In the genomic region with DNA sequence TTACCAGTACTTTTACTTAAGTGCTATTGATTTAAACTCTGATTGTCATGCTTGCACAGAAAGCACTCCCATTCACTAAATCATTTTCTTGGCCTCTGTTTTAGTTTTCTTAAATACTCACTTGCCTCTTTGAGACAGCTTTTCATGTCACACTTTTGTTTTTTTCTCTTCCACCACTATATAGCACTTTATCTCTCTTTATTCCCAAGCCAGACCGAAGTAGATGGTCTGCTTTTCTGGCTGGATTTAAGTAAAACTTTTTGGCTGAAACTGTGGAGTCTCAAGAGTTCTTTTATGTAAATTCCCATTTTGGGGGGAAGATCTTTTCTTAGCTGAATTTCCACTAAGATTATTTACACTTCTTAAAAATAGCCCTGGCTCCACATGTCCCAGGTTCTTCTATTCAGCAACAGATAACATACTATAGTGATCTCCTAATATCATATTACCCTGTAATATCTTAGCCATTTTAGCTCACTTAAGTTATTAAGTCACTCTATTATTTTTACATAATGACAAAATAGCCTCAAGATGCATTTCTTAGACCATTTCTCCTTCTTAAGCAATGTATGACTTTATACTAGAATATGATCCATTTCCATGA, we compare ENCODE assay signal across 25 mouse cellular contexts.
"Had no signal": no experiment of that assay in that cellular context is flagged by ENCODE, and none has a peak within 500 bp of the region (broad histone marks: within the 10 kb centered on the region; RNA-seq: fewer than 3 reads in every experiment).

No protein-coding gene starts in this region.

- H3K27me3 ChIP-seq: heart, embryonic 12.5 days; hindbrain, embryonic 12.5 days; intestine, embryonic 15.5 days; limb, embryonic 12.5 days had no signal

- H3K4me2 ChIP-seq: heart, embryonic 12.5 days; hindbrain, embryonic 12.5 days; hindbrain, embryonic 14.5 days; intestine, embryonic 15.5 days; limb, embryonic 12.5 days had no signal

- H3K9ac ChIP-seq: heart, embryonic 12.5 days; hindbrain, embryonic 12.5 days; hindbrain, embryonic 14.5 days; intestine, embryonic 15.5 days; limb, embryonic 12.5 days had no signal

- H3K36me3 ChIP-seq: heart, embryonic 10.5 days; heart, embryonic 12.5 days; hindbrain, embryonic 10.5 days; hindbrain, embryonic 12.5 days; intestine, embryonic 15.5 days; limb, embryonic 10.5 days; limb, embryonic 12.5 days had no signal

- H3K4me3 ChIP-seq: gastrocnemius, adult 2 months; heart, embryonic 10.5 days; heart, embryonic 12.5 days; hindbrain, embryonic 10.5 days; hindbrain, embryonic 12.5 days; intestine, embryonic 15.5 days; layer of hippocampus, adult 2 months; left cerebral cortex, adult 2 months; limb, embryonic 10.5 days; limb, embryonic 12.5 days had no signal

- ATAC-seq: hindbrain, embryonic 16.5 days; inflammation-experienced regulatory T-cells, adult 6 months; intestine, embryonic 15.5 days; intestine, postnatal 0 days had no signal

- H3K27ac ChIP-seq: gastrocnemius, adult 2 months; heart, embryonic 10.5 days; hindbrain, embryonic 10.5 days; hindbrain, embryonic 12.5 days; hindbrain, embryonic 14.5 days; intestine, embryonic 15.5 days; layer of hippocampus, adult 2 months; left cerebral cortex, adult 2 months; limb, embryonic 10.5 days; limb, embryonic 12.5 days had no signal

- H3K9me3 ChIP-seq: heart, embryonic 10.5 days; heart, embryonic 12.5 days; hindbrain, embryonic 10.5 days; hindbrain, embryonic 12.5 days; intestine, embryonic 15.5 days; limb, embryonic 10.5 days; limb, embryonic 12.5 days had no signal

- DNase-seq: gastrocnemius, adult 2 months; gastrocnemius, postnatal 10 days; gastrocnemius, postnatal 25 days; heart, adult 18-20 months; heart, postnatal 10 days; heart, postnatal 4 days; kidney, adult 18-20 months; kidney, adult 8-10 months; kidney, postnatal 10 days; kidney, postnatal 25 days; kidney, postnatal 4 days; liver had no signal

- H3K4me1 ChIP-seq: heart, embryonic 10.5 days; heart, embryonic 12.5 days; hindbrain, embryonic 10.5 days; hindbrain, embryonic 12.5 days; intestine, embryonic 15.5 days; limb, embryonic 10.5 days; limb, embryonic 12.5 days had no signal
